Mouse (Mus musculus): ENCODE data around the gene Ms4a8a. TPM values are rescaled to one million over a fixed set of nuclear protein-coding genes. Genes with fewer than 3 reads are reported as not detected.

Ms4a8a gene
- polyA plus RNA-seq, 1 experiment from 2014 or later = not detected

DNA sequence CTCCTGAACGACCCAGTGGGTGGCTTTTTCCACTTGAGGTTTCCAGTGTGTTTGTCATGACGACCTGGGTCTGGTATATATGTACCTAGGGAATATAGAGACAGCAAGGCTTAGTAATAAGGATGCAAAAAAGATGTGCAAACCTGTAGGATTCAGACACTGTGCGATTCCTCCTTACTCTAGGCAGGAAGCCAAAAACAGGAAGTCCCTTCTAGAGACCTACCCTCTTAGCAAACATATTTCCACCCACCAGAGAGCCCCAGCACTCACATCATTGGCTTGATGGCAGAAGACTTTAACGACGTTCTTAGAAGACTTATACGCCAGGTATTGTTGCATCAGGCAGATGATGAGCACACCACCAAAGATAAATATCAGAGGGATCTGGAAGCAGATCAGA lies 32.9 kb downstream of the Ms4a8a start:
- no peak overlapping the region for H3K27ac ChIP-seq (ENCODE audit: low read depth, low read length)
- ATAC-seq (replicated peaks; ENCODE audit: insufficient number of reproducible peaks, low FRiP score, low TSS enrichment) = no peak
- no peak overlapping the region for H3K9ac ChIP-seq (ENCODE audit: low read depth, low read length)
- WGBS (ENCODE audit: insufficient replicate concordance) = 70% methylated on average over 6 of the region's 6 CpGs
- H3K9me3 ChIP-seq (replicated peaks; ENCODE audit: control insufficient read depth, low read length) = no peaks in the 10 kb centered on the region
- no peaks in the 10 kb centered on the region for H3K27me3 ChIP-seq (ENCODE audit: control insufficient read depth, insufficient read depth, low read length)
- H3K4me3 ChIP-seq (ENCODE audit: low read depth, low read length) = no peak overlapping the region
- no peak overlapping the region for H3K4me2 ChIP-seq
- H3K36me3 ChIP-seq (ENCODE audit: control insufficient read depth, insufficient read depth, low read length) = no peaks in the 10 kb centered on the region
- H3K4me1 ChIP-seq (ENCODE audit: control insufficient read depth, insufficient read depth, low read length) = no peaks in the 10 kb centered on the region

DNA sequence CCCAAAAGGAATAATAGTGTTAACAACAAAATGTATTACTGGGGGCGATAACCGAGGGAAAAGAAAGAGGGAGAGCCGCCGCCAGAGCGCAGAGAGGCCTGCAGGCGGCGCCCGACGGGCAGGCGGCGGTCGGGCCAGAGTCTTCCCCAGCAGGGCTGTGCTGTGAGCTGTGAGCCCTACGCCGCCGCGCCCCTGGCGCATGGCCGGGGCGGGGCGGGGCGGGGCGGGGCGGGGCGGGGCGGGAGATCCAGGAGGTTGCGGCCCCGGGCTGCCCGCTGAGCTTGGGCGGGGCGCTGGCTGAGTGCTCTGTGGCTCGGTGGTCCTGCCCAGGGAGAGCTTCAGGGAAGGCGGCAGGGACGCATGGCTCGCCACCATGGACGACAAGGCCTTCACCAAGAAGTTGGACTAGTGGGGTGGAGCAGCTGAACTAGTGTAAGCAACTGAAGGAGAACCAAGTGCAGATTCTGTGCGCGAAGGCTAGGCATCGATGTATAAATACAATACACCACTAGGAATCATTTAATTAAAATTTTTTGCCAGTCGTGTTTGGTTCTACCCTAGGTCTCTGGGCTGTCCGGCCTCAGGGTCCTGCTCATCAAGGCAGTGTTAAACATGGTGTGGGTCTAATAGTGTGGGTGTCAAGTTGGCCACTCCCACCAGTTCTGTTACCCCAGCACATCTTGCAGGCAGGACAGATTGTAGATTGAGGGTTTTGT lies 35.7 kb downstream of the Ms4a8a start:
- Histone ChIP-seq H3K4me2 (peak overlapping the region; percentile 63), H3K9me3 (replicated peaks; ENCODE audit: control insufficient read depth, low read length) (no peaks in the 10 kb centered on the region), H3K36me3 (ENCODE audit: control insufficient read depth, insufficient read depth, low read length) (no peaks in the 10 kb centered on the region), H3K9ac (ENCODE audit: low read depth, low read length) (0 out of 2 replicates have a peak overlapping the region, but pooled peaks have one; percentile 34), H3K27me3 (ENCODE audit: control insufficient read depth, insufficient read depth, low read length) (no peaks in the 10 kb centered on the region), H3K27ac (ENCODE audit: low read depth, low read length) (no peak overlapping the region), H3K4me3 (ENCODE audit: low read depth, low read length) (peak overlapping the region; percentile 34), H3K4me1 (ENCODE audit: control insufficient read depth, insufficient read depth, low read length) (no peaks in the 10 kb centered on the region)
- 7% methylated on average over 40 of the region's 40 CpGs for WGBS (ENCODE audit: insufficient replicate concordance)
- peak; percentile 95 for ATAC-seq (replicated peaks; ENCODE audit: insufficient number of reproducible peaks, low FRiP score, low TSS enrichment)

DNA sequence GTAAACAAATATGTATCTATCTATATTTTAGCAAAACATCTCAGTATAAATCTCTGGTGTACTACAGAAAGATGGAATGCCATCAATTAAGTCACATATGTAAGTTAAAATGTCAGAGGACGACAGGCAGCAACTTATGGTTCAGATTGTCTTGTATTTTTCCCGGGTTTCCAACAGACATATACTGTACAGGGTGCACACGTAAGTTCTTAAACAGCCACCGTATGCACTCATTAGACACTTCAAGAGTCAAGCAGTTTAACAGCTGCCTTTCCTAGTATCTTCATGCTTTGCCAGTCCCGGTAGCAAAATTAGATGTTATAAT lies 36.3 kb downstream of the Ms4a8a start:
- 25% methylated on average over 5 of the region's 5 CpGs for WGBS (ENCODE audit: insufficient replicate concordance)
- Histone ChIP-seq H3K27ac (ENCODE audit: low read depth, low read length) (no peak overlapping the region), H3K4me3 (ENCODE audit: low read depth, low read length) (peak overlapping the region; percentile 34), H3K27me3 (ENCODE audit: control insufficient read depth, insufficient read depth, low read length) (no peaks in the 10 kb centered on the region), H3K4me1 (ENCODE audit: control insufficient read depth, insufficient read depth, low read length) (no peaks in the 10 kb centered on the region), H3K36me3 (ENCODE audit: control insufficient read depth, insufficient read depth, low read length) (no peaks in the 10 kb centered on the region), H3K9ac (ENCODE audit: low read depth, low read length) (0 out of 2 replicates have a peak overlapping the region, but pooled peaks have one; percentile 34), H3K4me2 (peak overlapping the region; percentile 63), H3K9me3 (replicated peaks; ENCODE audit: control insufficient read depth, low read length) (no peaks in the 10 kb centered on the region)
- ATAC-seq (replicated peaks; ENCODE audit: insufficient number of reproducible peaks, low FRiP score, low TSS enrichment) = peak; percentile 57; the same call in 1 of the 2 replicates

DNA sequence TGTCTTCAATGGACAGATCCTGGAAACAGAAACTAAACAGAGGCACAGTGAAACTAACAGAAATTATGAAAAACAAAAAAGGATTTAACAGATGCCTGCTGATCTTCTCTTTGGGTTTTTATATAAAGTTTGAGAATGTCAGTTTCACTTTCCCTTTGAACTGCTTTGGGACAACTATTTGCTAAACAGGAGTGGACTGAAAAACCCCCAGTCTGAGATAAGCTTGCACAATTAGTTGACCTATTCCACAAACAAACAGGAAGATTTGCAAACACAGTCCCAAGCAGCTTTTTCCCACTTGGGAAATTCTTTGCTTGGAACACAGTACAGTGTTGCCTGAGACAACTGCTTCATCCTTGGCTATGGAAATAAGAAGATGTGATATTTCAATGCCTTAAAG lies 43.3 kb downstream of the Ms4a8a start:
- Histone ChIP-seq H3K4me2 (no peak overlapping the region), H3K27me3 (ENCODE audit: control insufficient read depth, insufficient read depth, low read length) (no peaks in the 10 kb centered on the region), H3K4me1 (ENCODE audit: control insufficient read depth, insufficient read depth, low read length) (no peaks in the 10 kb centered on the region), H3K9me3 (replicated peaks; ENCODE audit: control insufficient read depth, low read length) (no peaks in the 10 kb centered on the region), H3K4me3 (ENCODE audit: low read depth, low read length) (no peak overlapping the region), H3K9ac (ENCODE audit: low read depth, low read length) (no peak overlapping the region), H3K27ac (ENCODE audit: low read depth, low read length) (no peak overlapping the region), H3K36me3 (ENCODE audit: control insufficient read depth, insufficient read depth, low read length) (no peaks in the 10 kb centered on the region)
- ATAC-seq (replicated peaks; ENCODE audit: insufficient number of reproducible peaks, low FRiP score, low TSS enrichment) = no peak

DNA sequence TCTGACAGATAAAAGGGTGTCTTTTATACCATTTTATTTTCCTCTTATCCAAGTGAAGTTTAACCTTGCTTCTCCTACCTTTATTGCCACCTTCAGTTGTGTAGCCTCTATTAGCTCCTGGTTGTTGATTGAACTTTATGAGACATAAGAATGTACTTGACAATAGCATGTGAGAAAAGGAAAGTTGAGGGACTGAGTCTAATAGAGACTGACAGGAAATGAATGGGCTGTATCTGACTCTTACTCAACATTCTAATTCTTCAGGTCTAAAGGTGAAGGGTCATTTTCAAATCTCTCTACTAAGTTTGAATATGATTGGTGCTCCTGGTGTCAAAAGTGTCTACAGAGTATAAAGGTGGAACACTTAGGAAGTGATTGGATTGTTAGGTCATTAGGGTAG lies 58.5 kb downstream of the Ms4a8a start:
- H3K9me3 ChIP-seq (replicated peaks; ENCODE audit: control insufficient read depth, low read length) = no peaks in the 10 kb centered on the region
- H3K4me1 ChIP-seq (ENCODE audit: control insufficient read depth, insufficient read depth, low read length) = no peaks in the 10 kb centered on the region
- H3K27ac ChIP-seq (ENCODE audit: low read depth, low read length) = no peak overlapping the region
- no peaks in the 10 kb centered on the region for H3K27me3 ChIP-seq (ENCODE audit: control insufficient read depth, insufficient read depth, low read length)
- H3K9ac ChIP-seq (ENCODE audit: low read depth, low read length) = no peak overlapping the region
- ATAC-seq (replicated peaks; ENCODE audit: insufficient number of reproducible peaks, low FRiP score, low TSS enrichment) = no peak
- no peak overlapping the region for H3K4me3 ChIP-seq (ENCODE audit: low read depth, low read length)
- H3K4me2 ChIP-seq = no peak overlapping the region
- H3K36me3 ChIP-seq (ENCODE audit: control insufficient read depth, insufficient read depth, low read length) = no peaks in the 10 kb centered on the region

DNA sequence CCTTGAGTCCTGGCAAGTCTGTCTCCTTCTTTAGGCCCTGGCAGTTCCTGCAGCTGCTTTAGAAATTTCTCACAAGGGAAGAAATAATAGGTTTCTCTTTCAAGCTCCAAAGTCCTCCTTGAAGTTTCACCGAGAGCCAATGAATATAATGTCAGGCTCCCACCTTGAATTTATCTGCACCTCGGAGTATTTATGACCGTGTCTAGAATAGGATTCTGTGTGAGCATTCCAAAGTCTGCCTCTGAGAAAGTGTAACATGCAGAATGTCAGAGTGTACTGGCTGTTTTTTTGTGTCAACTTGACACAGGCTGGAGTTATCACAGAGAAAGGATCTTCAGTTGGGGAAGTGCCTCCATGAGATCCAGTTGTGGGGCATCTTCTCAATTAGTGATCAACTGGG lies 63.0 kb downstream of the Ms4a8a start, which contains the start of gene Ms4a18:
Gene Ms4a18 (minus strand): TSS at position 141 of the 400 bp plus-strand sequence.
- H3K27me3 ChIP-seq (ENCODE audit: control insufficient read depth, insufficient read depth, low read length) = no peaks in the 10 kb centered on the region
- no peak within 1 kb of the TSS for H3K4me2 ChIP-seq
- H3K27ac ChIP-seq (ENCODE audit: low read depth, low read length) = no peak within 1 kb of the TSS
- 77% methylated on average over 3 of the region's 3 CpGs for WGBS (ENCODE audit: insufficient replicate concordance)
- H3K9ac ChIP-seq (ENCODE audit: low read depth, low read length) = no peak within 1 kb of the TSS
- no peaks in the 10 kb centered on the region for H3K36me3 ChIP-seq (ENCODE audit: control insufficient read depth, insufficient read depth, low read length)
- no peak for ATAC-seq (replicated peaks; ENCODE audit: insufficient number of reproducible peaks, low FRiP score, low TSS enrichment)
- no peaks in the 10 kb centered on the region for H3K4me1 ChIP-seq (ENCODE audit: control insufficient read depth, insufficient read depth, low read length)
- H3K9me3 ChIP-seq (replicated peaks; ENCODE audit: control insufficient read depth, low read length) = no peaks in the 10 kb centered on the region
- no peak within 1 kb of the TSS for H3K4me3 ChIP-seq (ENCODE audit: low read depth, low read length)

Other genes with a start within 250 kb of the Ms4a8a start
- 0.19 and 0.31 TPM in 2 replicates for gene Slc15a3, start 241.4 kb downstream of the Ms4a8a start, polyA plus RNA-seq (2014; fragmentation: Nextera tagmentation; extraction: Ambion mirVana)
- 35.5 and 37.2 TPM in 2 replicates for gene Tmem132a, start 211.2 kb downstream of the Ms4a8a start, polyA plus RNA-seq (2014; fragmentation: Nextera tagmentation; extraction: Ambion mirVana)
- 66.7 and 71.0 TPM in 2 replicates for gene Tmem109, start 199.1 kb downstream of the Ms4a8a start, polyA plus RNA-seq (2014; fragmentation: Nextera tagmentation; extraction: Ambion mirVana)
- 33.0 and 39.4 TPM in 2 replicates for gene Prpf19, start 185.9 kb downstream of the Ms4a8a start, polyA plus RNA-seq (2014; fragmentation: Nextera tagmentation; extraction: Ambion mirVana)
- gene Zp1, start 160.5 kb downstream of the Ms4a8a start, polyA plus RNA-seq (2014; fragmentation: Nextera tagmentation; extraction: Ambion mirVana) = not detected in 2 replicates
- 0.27 TPM in 2 replicates for gene Ptgdr2, start 143.9 kb downstream of the Ms4a8a start, polyA plus RNA-seq (2014; fragmentation: Nextera tagmentation; extraction: Ambion mirVana)
- gene Ccdc86, start 131.8 kb downstream of the Ms4a8a start, polyA plus RNA-seq (2014; fragmentation: Nextera tagmentation; extraction: Ambion mirVana) = 17.7 and 18.9 TPM in 2 replicates
- gene Ms4a10, start 106.4 kb downstream of the Ms4a8a start, polyA plus RNA-seq (2014; fragmentation: Nextera tagmentation; extraction: Ambion mirVana) = not detected in 2 replicates
- gene Ms4a15, start 87.9 kb downstream of the Ms4a8a start, polyA plus RNA-seq (2014; fragmentation: Nextera tagmentation; extraction: Ambion mirVana) = 0.17 TPM in 1 of 2 replicates, not detected in the other
- not detected in 2 replicates for gene Ms4a18, start 63.1 kb downstream of the Ms4a8a start, polyA plus RNA-seq (2014; fragmentation: Nextera tagmentation; extraction: Ambion mirVana)
- gene 1700017D01Rik, start 49.8 kb upstream of the Ms4a8a start, polyA plus RNA-seq (2014; fragmentation: Nextera tagmentation; extraction: Ambion mirVana) = not detected in 2 replicates
- not detected in 2 replicates for gene 1700025F22Rik, start 84.2 kb upstream of the Ms4a8a start, polyA plus RNA-seq (2014; fragmentation: Nextera tagmentation; extraction: Ambion mirVana)
- not detected in 2 replicates for gene Ms4a13, start 115.6 kb upstream of the Ms4a8a start, polyA plus RNA-seq (2014; fragmentation: Nextera tagmentation; extraction: Ambion mirVana)
- gene Ms4a12, start 151.3 kb upstream of the Ms4a8a start, polyA plus RNA-seq (2014; fragmentation: Nextera tagmentation; extraction: Ambion mirVana) = not detected in 2 replicates
- not detected in 2 replicates for gene Ms4a1, start 185.1 kb upstream of the Ms4a8a start, polyA plus RNA-seq (2014; fragmentation: Nextera tagmentation; extraction: Ambion mirVana)
- not detected in 2 replicates for gene Ms4a5, start 202.8 kb upstream of the Ms4a8a start, polyA plus RNA-seq (2014; fragmentation: Nextera tagmentation; extraction: Ambion mirVana)
- gene Ms4a14, start 233.4 kb upstream of the Ms4a8a start, polyA plus RNA-seq (2014; fragmentation: Nextera tagmentation; extraction: Ambion mirVana) = not detected in 2 replicates